Mouse (Mus musculus) hindbrain, embryonic 11.5 days (tissue): ENCODE data around the gene Map3k5. TPM values are rescaled to one million over a fixed set of nuclear protein-coding genes. Genes with fewer than 3 reads are reported as not detected.

Experiments used
- ATAC-seq: fragments of 200-750 bp; cut with Nextera tagmentation; 2 replicates; pipeline ENCODE4 v1.8.0; 2017; ENCODE audit warnings: mild to moderate bottlenecking, moderate TSS enrichment, moderate library complexity; ENCODE audit not compliant: low FRiP score
- DNase-seq: peaks from one replicate; pipeline ENCODE4 v3.0.0-alpha.2; 2015; ENCODE audit warnings: low spot score
- H3K27ac ChIP-seq: fragments of 300-500 bp; sonication (generic); 2 replicates; pipeline ENCODE4 v1.5.1; 2014; ENCODE audit warnings: mild to moderate bottlenecking, low read depth, low read length
- H3K27me3 ChIP-seq: fragments of 300-500 bp; sonication (generic); 2 replicates; pipeline ENCODE4 v1.6.1; 2014; ENCODE audit warnings: mild to moderate bottlenecking, low read length, moderate library complexity, mixed read lengths; ENCODE audit not compliant: control insufficient read depth, insufficient read depth
- H3K36me3 ChIP-seq: fragments of 300-500 bp; sonication (generic); 2 replicates; pipeline ENCODE4 v1.6.1; 2014; ENCODE audit warnings: mild to moderate bottlenecking, low read length, moderate library complexity, mixed read lengths; ENCODE audit not compliant: control insufficient read depth, insufficient read depth
- H3K4me1 ChIP-seq: fragments of 300-500 bp; sonication (generic); replicated peaks from 2 replicates; pipeline ENCODE4 v1.6.1; 2014; ENCODE audit warnings: low read length, mixed read lengths; ENCODE audit not compliant: control insufficient read depth, insufficient read depth
- H3K4me2 ChIP-seq: fragments of 300-500 bp; sonication (generic); replicated peaks from 2 replicates; pipeline ENCODE4 v1.6.1; 2014; ENCODE audit warnings: mild to moderate bottlenecking, low read depth, low read length
- H3K4me3 ChIP-seq: fragments of 300-500 bp; sonication (generic); 2 replicates; pipeline ENCODE4 v1.5.1; 2014; ENCODE audit warnings: low read depth, low read length
- H3K9ac ChIP-seq: fragments of 300-500 bp; sonication (generic); 2 replicates; pipeline ENCODE4 v1.6.1; 2014; ENCODE audit warnings: low read depth, low read length
- H3K9me3 ChIP-seq: fragments of 300-500 bp; sonication (generic); 2 replicates; pipeline ENCODE4 v1.6.1; 2016; ENCODE audit warnings: low read length; ENCODE audit not compliant: control insufficient read depth
- WGBS: fragments of 180-500 bp; shearing (Covaris S2); extraction: QIAGEN DNeasy Blood & Tissue Kit; methylation state at CpG from one replicate; pipeline ENCODE4 v1.1.7; 2014; 5-methylcytosine and 5-hydroxymethylcytosine counted together
- polyA plus RNA-seq: library from polyadenylated mRNA; unstranded; fragments of >200 nt; fragmentation: Nextera tagmentation; extraction: Ambion mirVana; gene quantifications from 2 replicates; pipeline ENCODE4 v1.2.1, GENCODE M21; 2014

The Map3k5 gene
- 0.66 and 1.3 TPM in 2 replicates for polyA plus RNA-seq

- ATAC-seq (peak; percentile 81), DNase-seq (peak; percentile 76)
- Histone ChIP-seq H3K4me3 (peak within 1 kb of the TSS; percentile 53), H3K27me3 (peaks cover 24% of the 10 kb centered on the region), H3K36me3 (no peaks in the 10 kb centered on the region), H3K4me1 (0 out of 2 replicates have a peak, but pooled peaks cover 2% of the 10 kb centered on the region), H3K9me3 (no peaks in the 10 kb centered on the region), H3K27ac (peak within 1 kb of the TSS; percentile 30; the same call in 1 of the 2 replicates), H3K4me2 (peak within 1 kb of the TSS; percentile 90), H3K9ac (peak within 1 kb of the TSS; percentile 53)
- WGBS = under 1% methylated on average over 73 of the region's 95 CpGs
Observed at GRCm38 (mm10) chr10:19934384-19935294, at the start of gene Map3k5. Gene Map3k5, plus strand, starts transcription at chr10:19934472.

- Histone ChIP-seq H3K4me3 (no peak overlapping the region), H3K9ac (no peak overlapping the region), H3K36me3 (no peaks in the 10 kb centered on the region), H3K27ac (no peak overlapping the region), H3K27me3 (no peaks in the 10 kb centered on the region), H3K9me3 (no peaks in the 10 kb centered on the region), H3K4me2 (no peak overlapping the region), H3K4me1 (no peaks in the 10 kb centered on the region)
- no peak for ATAC-seq
- no peak for DNase-seq
- WGBS = 93% methylated on average over 3 of the region's 3 CpGs
Observed at GRCm38 (mm10) chr10:19886249-19886648, 48.0 kb upstream of the Map3k5 start.

- no peak overlapping the region for H3K4me2 ChIP-seq
- no peaks in the 10 kb centered on the region for H3K27me3 ChIP-seq
- no peak overlapping the region for H3K4me3 ChIP-seq
- DNase-seq = no peak
- H3K9me3 ChIP-seq = no peaks in the 10 kb centered on the region
- WGBS = 88% methylated on average over 3 of the region's 3 CpGs
- no peak overlapping the region for H3K9ac ChIP-seq
- no peaks in the 10 kb centered on the region for H3K4me1 ChIP-seq
- no peak for ATAC-seq
- no peak overlapping the region for H3K27ac ChIP-seq
- H3K36me3 ChIP-seq = no peaks in the 10 kb centered on the region
Observed at GRCm38 (mm10) chr10:19889908-19890307, 44.4 kb upstream of the Map3k5 start.

GRCm38 (mm10) chr10:19891686-19892085 lies 42.6 kb upstream of the Map3k5 start:
- no peaks in the 10 kb centered on the region for H3K36me3 ChIP-seq
- no peaks in the 10 kb centered on the region for H3K27me3 ChIP-seq
- no peaks in the 10 kb centered on the region for H3K9me3 ChIP-seq
- no peak overlapping the region for H3K4me2 ChIP-seq
- DNase-seq = no peak
- H3K9ac ChIP-seq = no peak overlapping the region
- no peaks in the 10 kb centered on the region for H3K4me1 ChIP-seq
- H3K27ac ChIP-seq = no peak overlapping the region
- no peak for ATAC-seq
- WGBS = 51% methylated on average over 3 of the region's 3 CpGs
- H3K4me3 ChIP-seq = no peak overlapping the region

GRCm38 (mm10) chr10:19893146-19893545 lies 41.1 kb upstream of the Map3k5 start:
- no peak overlapping the region for H3K4me2 ChIP-seq

GRCm38 (mm10) chr10:19893976-19894375 lies 40.3 kb upstream of the Map3k5 start:
- no peak for ATAC-seq
- WGBS = 22% methylated on average over 4 of the region's 4 CpGs
- DNase-seq = peak; percentile 69

More at GRCm38 (mm10) chr10:19893146-19893545, 41.1 kb upstream of the Map3k5 start:
- no peak for DNase-seq
- no peaks in the 10 kb centered on the region for H3K4me1 ChIP-seq
- 90% methylated on average over 6 of the region's 6 CpGs for WGBS
- H3K36me3 ChIP-seq = no peaks in the 10 kb centered on the region
- ATAC-seq = no peak
- H3K4me3 ChIP-seq = no peak overlapping the region
- no peak overlapping the region for H3K27ac ChIP-seq
- H3K27me3 ChIP-seq = no peaks in the 10 kb centered on the region
- no peaks in the 10 kb centered on the region for H3K9me3 ChIP-seq
- no peak overlapping the region for H3K9ac ChIP-seq

GRCm38 (mm10) chr10:19900191-19900590 lies 34.1 kb upstream of the Map3k5 start:
- Histone ChIP-seq H3K9ac (no peak overlapping the region), H3K27ac (no peak overlapping the region), H3K27me3 (no peaks in the 10 kb centered on the region), H3K9me3 (no peaks in the 10 kb centered on the region), H3K4me3 (no peak overlapping the region), H3K36me3 (no peaks in the 10 kb centered on the region), H3K4me2 (no peak overlapping the region), H3K4me1 (no peaks in the 10 kb centered on the region)
- ATAC-seq (no peak), DNase-seq (no peak)
- 71% methylated on average over 2 of the region's 2 CpGs for WGBS

More at GRCm38 (mm10) chr10:19893976-19894375, 40.3 kb upstream of the Map3k5 start:
- no peak overlapping the region for H3K27ac ChIP-seq
- no peaks in the 10 kb centered on the region for H3K27me3 ChIP-seq
- H3K9ac ChIP-seq = no peak overlapping the region
- no peaks in the 10 kb centered on the region for H3K4me1 ChIP-seq
- no peaks in the 10 kb centered on the region for H3K9me3 ChIP-seq
- no peaks in the 10 kb centered on the region for H3K36me3 ChIP-seq
- H3K4me2 ChIP-seq = no peak overlapping the region
- no peak overlapping the region for H3K4me3 ChIP-seq

- Histone ChIP-seq H3K9ac (no peak overlapping the region), H3K27me3 (no peaks in the 10 kb centered on the region), H3K9me3 (no peaks in the 10 kb centered on the region), H3K4me2 (no peak overlapping the region), H3K27ac (no peak overlapping the region), H3K4me3 (no peak overlapping the region), H3K36me3 (no peaks in the 10 kb centered on the region), H3K4me1 (no peaks in the 10 kb centered on the region)
- ATAC-seq (no peak), DNase-seq (no peak)
- WGBS = 89% methylated on average over 7 of the region's 7 CpGs
Observed at GRCm38 (mm10) chr10:19901992-19902391, 32.3 kb upstream of the Map3k5 start.
